9 mouse cellular contexts compared by ENCODE assay signal in genomic region chr11:121808204-121808852, GRCm38 (mm10). TPM values are rescaled to one million over a fixed set of nuclear protein-coding genes. Genes with fewer than 3 reads are reported as not detected.
DNase-seq lines count a peak whose midpoint lies in the region; ATAC-seq and TF ChIP-seq lines count a peak whose summit lies in the region.
"Had no signal": no experiment of that assay in that cellular context is flagged by ENCODE, and none has a peak within 500 bp of the region (broad histone marks: within the 10 kb centered on the region; RNA-seq: fewer than 3 reads in every experiment).

No protein-coding gene starts in this region.

- no peaks in the 10 kb centered on the region for H3K36me3 ChIP-seq in heart, embryonic 12.5 days
- no peaks in the 10 kb centered on the region for H3K36me3 ChIP-seq in kidney, postnatal 0 days (ENCODE audit: insufficient read depth, low read length)
- no peaks in the 10 kb centered on the region for H3K36me3 ChIP-seq in liver, embryonic 11.5 days (ENCODE audit: control insufficient read depth, insufficient read depth, low read length)
- no peaks in the 10 kb centered on the region for H3K36me3 ChIP-seq in neural tube, embryonic 13.5 days
- H3K36me3 ChIP-seq: heart, embryonic 13.5 days had no signal

- peak; percentile 69 for TF ChIP-seq CTCF in bone marrow, adult 2 months (IDR thresholded peaks at IDR 0.05; ENCODE audit: control insufficient read depth, insufficient read depth, low read length)
- peak; percentile 96 for TF ChIP-seq CTCF in kidney, postnatal 0 days (IDR thresholded peaks at IDR 0.05; ENCODE audit: low read depth)

- 0 out of 2 replicates have a peak, but pooled peaks cover 4% of the 10 kb centered on the region for H3K27me3 ChIP-seq in heart, embryonic 12.5 days (replicated peaks)
- H3K27me3 ChIP-seq in kidney, postnatal 0 days (ENCODE audit: insufficient read depth, low read length), result no peaks in the 10 kb centered on the region
- no peaks in the 10 kb centered on the region; the same call in 1 of the 2 replicates for H3K27me3 ChIP-seq in liver, embryonic 11.5 days (replicated peaks; ENCODE audit: control insufficient read depth, insufficient read depth, low read length)
- no peaks in the 10 kb centered on the region for H3K27me3 ChIP-seq in neural tube, embryonic 13.5 days

- DNase-seq in kidney, postnatal 0 days (ENCODE audit: low spot score), result peak; percentile 93
- peak; percentile 61 for DNase-seq in liver, embryonic 11.5 days (ENCODE audit: low spot score)
- DNase-seq in testis, postnatal 10 days (ENCODE audit: low spot score), result peak; percentile 90

- H3K4me2 ChIP-seq in heart, embryonic 12.5 days, result no peak overlapping the region
- H3K4me2 ChIP-seq in kidney, postnatal 0 days (ENCODE audit: low read length), result no peak overlapping the region
- no peak overlapping the region for H3K4me2 ChIP-seq in liver, embryonic 11.5 days
- no peak overlapping the region for H3K4me2 ChIP-seq in neural tube, embryonic 13.5 days
- H3K4me2 ChIP-seq: heart, embryonic 13.5 days had no signal

- peak; percentile 62 for ATAC-seq in CD4-positive, CD25-positive, alpha-beta regulatory T cell, adult 4 months
- ATAC-seq in erythroblast, adult 5-6 weeks (replicated peaks; ENCODE audit: low FRiP score, poor library complexity, severe bottlenecking), result 0 out of 2 replicates have a peak, but pooled peaks have one; percentile 47
- ATAC-seq in heart, embryonic 12.5 days (ENCODE audit: insufficient number of reproducible peaks, low FRiP score), result peak; percentile 51; the same call in 1 of the 2 replicates
- 0 out of 2 replicates have a peak, but pooled peaks have one; percentile 17 for ATAC-seq in kidney, postnatal 0 days (replicated peaks; ENCODE audit: low FRiP score, low read depth)
- 0 out of 2 replicates have a peak, but pooled peaks have one; percentile 15 for ATAC-seq in liver, embryonic 11.5 days (replicated peaks; ENCODE audit: low FRiP score)
- ATAC-seq in neural tube, embryonic 13.5 days (ENCODE audit: low read depth), result peak; percentile 53; the same call in 1 of the 2 replicates

- no peak for TF ChIP-seq POLR2A in bone marrow, adult 2 months (IDR thresholded peaks at IDR 0.05; ENCODE audit: borderline replicate concordance, control insufficient read depth, low read depth, low read length)

- H3K27ac ChIP-seq in bone marrow, adult 2 months (ENCODE audit: control insufficient read depth, insufficient read depth, low read depth, low read length, poor library complexity), result no peak overlapping the region
- H3K27ac ChIP-seq in heart, embryonic 12.5 days (ENCODE audit: poor library complexity, severe bottlenecking), result no peak overlapping the region
- H3K27ac ChIP-seq in kidney, postnatal 0 days, result no peak overlapping the region
- H3K27ac ChIP-seq in liver, embryonic 11.5 days (ENCODE audit: low read depth, low read length), result no peak overlapping the region
- H3K27ac ChIP-seq in neural tube, embryonic 13.5 days (replicated peaks), result no peak overlapping the region
- H3K27ac ChIP-seq: heart, embryonic 13.5 days had no signal

- H3K4me3 ChIP-seq in bone marrow, adult 2 months (replicated peaks; ENCODE audit: control insufficient read depth, low read depth, low read length), result no peak overlapping the region
- H3K4me3 ChIP-seq in heart, embryonic 12.5 days, result no peak overlapping the region
- H3K4me3 ChIP-seq in kidney, postnatal 0 days (replicated peaks; ENCODE audit: low read depth, low read length), result no peak overlapping the region
- no peak overlapping the region for H3K4me3 ChIP-seq in liver, embryonic 11.5 days (ENCODE audit: low read depth, low read length)
- H3K4me3 ChIP-seq in neural tube, embryonic 13.5 days, result no peak overlapping the region
- H3K4me3 ChIP-seq: heart, embryonic 13.5 days had no signal

- H3K9me3 ChIP-seq in heart, embryonic 12.5 days (replicated peaks), result no peaks in the 10 kb centered on the region
- no peaks in the 10 kb centered on the region for H3K9me3 ChIP-seq in kidney, postnatal 0 days (replicated peaks; ENCODE audit: low read length)
- no peaks in the 10 kb centered on the region for H3K9me3 ChIP-seq in liver, embryonic 11.5 days (ENCODE audit: control insufficient read depth, low read length)
- no peaks in the 10 kb centered on the region for H3K9me3 ChIP-seq in neural tube, embryonic 13.5 days
- H3K9me3 ChIP-seq: heart, embryonic 13.5 days had no signal

- 3% methylated on average over 4 of the region's 4 CpGs for WGBS in bone marrow, adult 2 months
- WGBS in heart, embryonic 12.5 days, result 7% methylated on average over 4 of the region's 4 CpGs
- under 1% methylated on average over 4 of the region's 4 CpGs for WGBS in kidney, postnatal 0 days
- 4% methylated on average over 4 of the region's 4 CpGs for WGBS in liver, embryonic 11.5 days
- WGBS in neural tube, embryonic 13.5 days, result 9% methylated on average over 4 of the region's 4 CpGs

- peaks cover 5% of the 10 kb centered on the region; the same call in 1 of the 2 replicates for H3K4me1 ChIP-seq in bone marrow, adult 2 months (ENCODE audit: control insufficient read depth, insufficient read depth, low read length)
- H3K4me1 ChIP-seq in heart, embryonic 12.5 days (replicated peaks), result no peaks in the 10 kb centered on the region
- H3K4me1 ChIP-seq in kidney, postnatal 0 days (replicated peaks; ENCODE audit: insufficient read depth, low read length), result no peaks in the 10 kb centered on the region
- H3K4me1 ChIP-seq in liver, embryonic 11.5 days (replicated peaks; ENCODE audit: control insufficient read depth, insufficient read depth, low read length), result no peaks in the 10 kb centered on the region
- peaks cover 6% of the 10 kb centered on the region; the same call in 1 of the 2 replicates for H3K4me1 ChIP-seq in neural tube, embryonic 13.5 days (replicated peaks)
- H3K4me1 ChIP-seq: heart, embryonic 13.5 days had no signal

- no peak overlapping the region for H3K9ac ChIP-seq in heart, embryonic 12.5 days
- H3K9ac ChIP-seq in kidney, postnatal 0 days (ENCODE audit: low read depth, low read length), result no peak overlapping the region
- H3K9ac ChIP-seq in liver, embryonic 11.5 days (ENCODE audit: low read depth, low read length), result no peak overlapping the region
- no peak overlapping the region for H3K9ac ChIP-seq in neural tube, embryonic 13.5 days
- H3K9ac ChIP-seq: heart, embryonic 13.5 days had no signal

RNA-seq across cellular contexts. Expression of gene Ptchd3, which starts 21.7 kb away (rescaled TPM):
- polyA plus RNA-seq in CD4-positive, CD25-positive, alpha-beta regulatory T cell, adult 4 months (2017; shearing (Covaris generic)), result not detected
- polyA plus RNA-seq in bone marrow, adult 2 months (2011; ENCODE audit: insufficient read depth, insufficient read length, low replicate concordance, missing spikeins), result not detected in 2 replicates
- total RNA-seq in erythroblast, adult 5-6 weeks (2015; ENCODE audit: low replicate concordance), result not detected in 2 replicates
- not detected in 2 replicates for total RNA-seq in erythroblast, adult 5-6 weeks (2017; ENCODE audit: low replicate concordance)
- 0.05 TPM in 1 of 2 replicates, not detected in the other for polyA plus RNA-seq in heart, embryonic 12.5 days (2016; fragmentation: Nextera tagmentation; extraction: Ambion mirVana)
- not detected in 2 replicates for polyA plus RNA-seq in kidney, postnatal 0 days (2015; fragmentation: Nextera tagmentation; extraction: Ambion mirVana)
- not detected in 2 replicates for polyA plus RNA-seq in liver, embryonic 11.5 days (2014; fragmentation: Nextera tagmentation; extraction: Ambion mirVana)
- not detected in 2 replicates for polyA plus RNA-seq in neural tube, embryonic 13.5 days (2015; fragmentation: Nextera tagmentation; extraction: Ambion mirVana)
